In the genomic region with DNA sequence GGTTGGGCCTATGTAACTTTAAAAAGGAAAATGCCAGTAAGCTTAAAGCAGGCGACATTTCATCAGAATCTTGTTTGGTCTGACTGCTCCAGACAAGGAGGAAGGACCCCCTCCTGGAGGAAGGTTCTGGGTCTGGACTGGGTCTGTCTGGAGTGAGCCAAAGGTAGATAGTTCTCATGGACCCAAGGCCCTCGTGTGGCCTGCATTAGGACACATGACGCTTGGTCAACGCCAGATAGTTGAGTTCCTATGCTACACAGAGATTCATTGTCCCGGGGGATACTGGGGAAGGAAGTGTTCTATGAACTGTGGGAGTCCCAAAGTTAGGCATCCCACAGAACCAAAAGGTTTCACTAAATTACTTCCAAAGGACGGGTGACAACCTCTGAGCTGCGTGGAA, we compare ENCODE assay signal across 8 mouse cellular contexts. TPM values are rescaled to one million over a fixed set of nuclear protein-coding genes. Genes with fewer than 3 reads are reported as not detected.
DNase-seq lines count a peak whose midpoint lies in the region; ATAC-seq and TF ChIP-seq lines count a peak whose summit lies in the region.

No protein-coding gene starts in this region.

- H3K4me1 ChIP-seq in kidney, embryonic 15.5 days: peaks cover 9% of the 10 kb centered on the region
- H3K4me1 ChIP-seq in bone marrow macrophage, adult 2 months (ENCODE audit: control insufficient read depth, insufficient read depth, low read length): peaks cover 13% of the 10 kb centered on the region
- peaks cover 20% of the 10 kb centered on the region for H3K4me1 ChIP-seq in midbrain, embryonic 10.5 days

- peak overlapping the region; percentile 79 for H3K4me3 ChIP-seq in kidney, embryonic 15.5 days (replicated peaks)
- H3K4me3 ChIP-seq in bone marrow macrophage, adult 2 months (ENCODE audit: insufficient read depth, low read length): peak overlapping the region; percentile 47
- peak overlapping the region; percentile 69 for H3K4me3 ChIP-seq in midbrain, embryonic 10.5 days

- peak; percentile 9; the same call in 1 of the 2 replicates for ATAC-seq in kidney, embryonic 15.5 days (replicated peaks; ENCODE audit: low FRiP score)
- no peak for ATAC-seq in monocyte, adult 5-6 weeks (replicated peaks; ENCODE audit: insufficient number of reproducible peaks, low FRiP score, low TSS enrichment, poor library complexity, severe bottlenecking)

- 0 out of 2 replicates have a peak, but pooled peaks have one; percentile 7 for TF ChIP-seq CTCF in bone marrow macrophage, adult 2 months (IDR thresholded peaks at IDR 0.05; ENCODE audit: low read depth, low read length)

- H3K27me3 ChIP-seq in kidney, embryonic 15.5 days: no peaks in the 10 kb centered on the region
- no peaks in the 10 kb centered on the region for H3K27me3 ChIP-seq in midbrain, embryonic 10.5 days (ENCODE audit: low read depth, poor library complexity, severe bottlenecking)

- peaks cover 4% of the 10 kb centered on the region; the same call in 1 of the 2 replicates for H3K36me3 ChIP-seq in kidney, embryonic 15.5 days
- no peaks in the 10 kb centered on the region for H3K36me3 ChIP-seq in midbrain, embryonic 10.5 days

- 69% methylated on average over 7 of the region's 7 CpGs for WGBS in kidney, embryonic 15.5 days
- 82% methylated on average over 7 of the region's 7 CpGs for whole genome bisulfite sequencing in midbrain, embryonic 10.5 days

- H3K9me3 ChIP-seq in kidney, embryonic 15.5 days (replicated peaks): no peaks in the 10 kb centered on the region
- H3K9me3 ChIP-seq in midbrain, embryonic 10.5 days (replicated peaks): peaks cover 6% of the 10 kb centered on the region; the same call in 1 of the 2 replicates

- no peak for TF ChIP-seq POLR2A in bone marrow macrophage, adult 2 months (IDR thresholded peaks at IDR 0.05; ENCODE audit: borderline replicate concordance, low read depth, low read length)

- DNase-seq in kidney, adult 8-10 months: no peak
- DNase-seq in heart, postnatal 4 days: peak; percentile 24
- DNase-seq in midbrain, embryonic 10.5 days (ENCODE audit: low spot score): no peak
- no peak for DNase-seq in ovary, postnatal 36 days (ENCODE audit: low spot score)
- DNase-seq in ovary, adult 18-20 months (ENCODE audit: low spot score): no peak

- H3K27ac ChIP-seq in kidney, embryonic 15.5 days: peak overlapping the region; percentile 97
- H3K27ac ChIP-seq in bone marrow macrophage, adult 2 months (ENCODE audit: insufficient read depth, low read depth, low read length): peak overlapping the region; percentile 84
- peak overlapping the region; percentile 91 for H3K27ac ChIP-seq in midbrain, embryonic 10.5 days (replicated peaks)

- H3K4me2 ChIP-seq in kidney, embryonic 15.5 days: peak overlapping the region; percentile 87

- H3K9ac ChIP-seq in kidney, embryonic 15.5 days: peak overlapping the region; percentile 82

RNA-seq across cellular contexts. Expression of a gene that starts 0.7 kb away (rescaled TPM):
- polyA plus RNA-seq in kidney, embryonic 15.5 days (2015; fragmentation: Nextera tagmentation; extraction: Ambion mirVana): 7.0 and 8.0 TPM in 2 replicates
- 5.5 and 5.7 TPM in 2 replicates for polyA plus RNA-seq in bone marrow macrophage, adult 2 months (2012; ENCODE audit: insufficient read depth, insufficient read length, missing spikeins)
- 1 to 10 TPM; 4.4 to 4.6 TPM for total RNA-seq in heart, postnatal 4 days (2021)
- 7.2 and 7.7 TPM in 2 replicates for polyA plus RNA-seq in midbrain, embryonic 10.5 days (2016; fragmentation: Nextera tagmentation; extraction: Ambion mirVana)
- total RNA-seq in monocyte, adult 5-6 weeks (2017): 9.2 to 22.9 TPM (median 13.1 TPM) in 3 replicates

RNA-seq across cellular contexts. Expression of a gene that starts 27.7 kb away (rescaled TPM):
- polyA plus RNA-seq in kidney, embryonic 15.5 days (2015; fragmentation: Nextera tagmentation; extraction: Ambion mirVana): 23.3 and 24.2 TPM in 2 replicates
- polyA plus RNA-seq in bone marrow macrophage, adult 2 months (2012; ENCODE audit: insufficient read depth, insufficient read length, missing spikeins): 200 and 216 TPM in 2 replicates
- total RNA-seq in heart, postnatal 4 days (2021): 10 to 100 TPM; 15.4 to 17.3 TPM
- polyA plus RNA-seq in midbrain, embryonic 10.5 days (2016; fragmentation: Nextera tagmentation; extraction: Ambion mirVana): 12.8 TPM in 2 replicates
- 262 to 469 TPM (median 399 TPM) in 3 replicates for total RNA-seq in monocyte, adult 5-6 weeks (2017)
